Mouse (Mus musculus) ES-E14 (cell line): Measurements from ENCODE around the gene Adcy9. TPM values are rescaled to one million over a fixed set of nuclear protein-coding genes. Genes with fewer than 3 reads are reported as not detected.

ENCODE experiments used
- DNase-seq: peaks from one replicate; pipeline ENCODE4 v3.0.0-alpha.2; 2013; ENCODE audit warnings: low read depth, low spot score
- H3K27ac ChIP-seq: 2 replicates; pipeline ENCODE4 v1.5.1; 2012; ENCODE audit warnings: low read depth, mild to moderate bottlenecking, low read length, moderate library complexity, mixed read lengths; ENCODE audit not compliant: poor library complexity, insufficient read depth, severe bottlenecking
- H3K36me3 ChIP-seq: 2 replicates; pipeline ENCODE4 v1.6.1; 2012; ENCODE audit warnings: mild to moderate bottlenecking, low read length, moderate library complexity, mixed read lengths; ENCODE audit not compliant: control insufficient read depth, poor library complexity, insufficient read depth, severe bottlenecking
- H3K4me1 ChIP-seq, 2 experiments: fragments of 150-350 bp in 1 of 2; sonication (generic) in 1 of 2; 2 replicates each; pipeline ENCODE4 v1.6.1; 2012; ENCODE audit warnings: low read length in 2 of 2, mild to moderate bottlenecking in 1 of 2, mixed read lengths in 1 of 2; ENCODE audit not compliant: control insufficient read depth in 2 of 2, insufficient read depth in 2 of 2, poor library complexity in 1 of 2
- H3K4me3 ChIP-seq, 2 experiments: fragments of 150-350 bp in 1 of 2; sonication (generic) in 1 of 2; 2 replicates each; pipeline ENCODE4 v1.5.1; 2012; ENCODE audit warnings: low read length in 2 of 2, low read depth in 1 of 2, mild to moderate bottlenecking in 1 of 2, mixed read lengths in 1 of 2; ENCODE audit not compliant: insufficient read depth in 1 of 2, poor library complexity in 1 of 2, severe bottlenecking in 1 of 2
- H3K9ac ChIP-seq: 2 replicates; pipeline ENCODE4 v1.6.1; 2012; ENCODE audit warnings: low read depth, mild to moderate bottlenecking, low read length, mixed read lengths; ENCODE audit not compliant: poor library complexity, insufficient read depth, severe bottlenecking
- H3K9me3 ChIP-seq: fragments of 150-350 bp; sonication (generic); 2 replicates; pipeline ENCODE4 v1.6.1; 2012; ENCODE audit warnings: low read depth, mild to moderate bottlenecking, low read length; ENCODE audit not compliant: control insufficient read depth, insufficient read depth
- CHD2 ChIP-seq: IDR thresholded peaks from 2 replicates; pipeline ENCODE4 v1.6.1; 2014; ENCODE audit warnings: mild to moderate bottlenecking, low read depth, low read length, inconsistent platforms
- HCFC1 ChIP-seq: IDR thresholded peaks from 2 replicates; pipeline ENCODE4 v1.6.1; 2012; ENCODE audit warnings: low read length, inconsistent platforms, borderline replicate concordance; ENCODE audit not compliant: insufficient read depth
- MAFK ChIP-seq: IDR thresholded peaks from 2 replicates; pipeline ENCODE4 v1.6.1; 2014; ENCODE audit warnings: mild to moderate bottlenecking, low read depth, low read length, inconsistent platforms; ENCODE audit not compliant: insufficient read depth
- ZC3H11A ChIP-seq: IDR thresholded peaks from 2 replicates; pipeline ENCODE4 v1.6.1; 2012; ENCODE audit warnings: low read depth, mild to moderate bottlenecking, inconsistent platforms, low read length, borderline replicate concordance
- ZNF384 ChIP-seq: IDR thresholded peaks from 2 replicates; pipeline ENCODE4 v1.6.1; 2012; ENCODE audit warnings: low read depth, low read length, inconsistent platforms
- in situ Hi-C, 2 experiments: fragments of 600-800 bp; cut with MboI; formaldehyde crosslinking; loops; one replicate each; pipeline ENCODE4 v1.15.1; 2025; ENCODE audit warnings: low sequenced_read_pairs in 2 of 2, inconsistent platforms in 1 of 2; ENCODE audit not compliant: unreplicated experiment in 2 of 2
- total RNA-seq: library from RNA; depleted of rRNA; stranded (reverse); fragments of 300-350 nt; gene quantifications from 2 replicates; pipeline ENCODE4 v1.2.3, GENCODE M21; 2012

The Adcy9 gene
- total RNA-seq, 1 experiment, result 5.2 TPM

GRCm38 (mm10) chr16:4418072-4418471, 2.2 kb downstream of the Adcy9 start:
- Histone ChIP-seq H3K4me1 (peaks cover 0 to 6% of the 10 kb centered on the region in 2 experiments; a peak in 2 of 4 replicates), H3K4me3 (no peak overlapping the region), H3K36me3 (no peaks in the 10 kb centered on the region; the same call in 1 of the 2 replicates), H3K27ac (no peak overlapping the region), H3K9me3 (no peaks in the 10 kb centered on the region), H3K9ac (no peak overlapping the region)
- in situ Hi-C loops, result no loop called here
- no peak for DNase-seq
- no peak for TF ChIP-seq ZC3H11A
- no peak for TF ChIP-seq ZNF384
- TF ChIP-seq MAFK, result no peak
- no peak for TF ChIP-seq HCFC1
- no peak for TF ChIP-seq CHD2

DNA sequence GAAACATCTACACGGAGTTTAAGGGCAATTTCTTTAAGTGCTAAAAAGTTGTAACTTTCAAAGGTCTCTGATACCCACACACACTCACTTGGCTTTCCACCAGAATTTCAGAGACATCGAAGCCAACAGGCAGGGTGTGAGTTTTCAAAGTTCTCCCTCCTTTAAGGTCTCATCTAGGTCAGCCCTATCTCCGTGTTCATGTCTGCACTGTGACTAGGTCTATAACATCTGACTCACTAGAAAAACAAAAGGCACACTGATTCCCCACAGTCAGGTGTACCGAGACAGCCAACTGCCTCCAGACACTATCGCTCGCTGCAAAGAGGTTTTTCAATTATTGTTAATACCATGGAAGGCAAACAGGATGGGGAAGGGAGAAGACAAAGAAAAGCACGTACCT, 2.8 kb downstream of the Adcy9 start:
- H3K4me1 ChIP-seq, result peaks cover 0 to 6% of the 10 kb centered on the region in 2 experiments; a peak in 2 of 4 replicates
- H3K9ac ChIP-seq, result no peak overlapping the region
- DNase-seq, result no peak
- H3K36me3 ChIP-seq, result no peaks in the 10 kb centered on the region; the same call in 1 of the 2 replicates
- H3K4me3 ChIP-seq, result no peak overlapping the region
- no peaks in the 10 kb centered on the region for H3K9me3 ChIP-seq
- in situ Hi-C loops, result no loop called here
- no peak for TF ChIP-seq ZC3H11A
- no peak for TF ChIP-seq HCFC1
- H3K27ac ChIP-seq, result no peak overlapping the region

- H3K36me3 ChIP-seq, result no peaks in the 10 kb centered on the region; the same call in 1 of the 2 replicates
- peaks cover 0 to 6% of the 10 kb centered on the region in 2 experiments; a peak in 2 of 4 replicates for H3K4me1 ChIP-seq
- no peak overlapping the region for H3K4me3 ChIP-seq
- no peak overlapping the region for H3K27ac ChIP-seq
- no peak for DNase-seq
- TF ChIP-seq MAFK (no peak), CHD2 (no peak), HCFC1 (no peak), ZC3H11A (no peak), ZNF384 (no peak)
- in situ Hi-C loops, result no loop called here
- H3K9me3 ChIP-seq, result no peaks in the 10 kb centered on the region
- no peak overlapping the region for H3K9ac ChIP-seq
Measured at GRCm38 (mm10) chr16:4414881-4415585, 5.3 kb downstream of the Adcy9 start.

DNA sequence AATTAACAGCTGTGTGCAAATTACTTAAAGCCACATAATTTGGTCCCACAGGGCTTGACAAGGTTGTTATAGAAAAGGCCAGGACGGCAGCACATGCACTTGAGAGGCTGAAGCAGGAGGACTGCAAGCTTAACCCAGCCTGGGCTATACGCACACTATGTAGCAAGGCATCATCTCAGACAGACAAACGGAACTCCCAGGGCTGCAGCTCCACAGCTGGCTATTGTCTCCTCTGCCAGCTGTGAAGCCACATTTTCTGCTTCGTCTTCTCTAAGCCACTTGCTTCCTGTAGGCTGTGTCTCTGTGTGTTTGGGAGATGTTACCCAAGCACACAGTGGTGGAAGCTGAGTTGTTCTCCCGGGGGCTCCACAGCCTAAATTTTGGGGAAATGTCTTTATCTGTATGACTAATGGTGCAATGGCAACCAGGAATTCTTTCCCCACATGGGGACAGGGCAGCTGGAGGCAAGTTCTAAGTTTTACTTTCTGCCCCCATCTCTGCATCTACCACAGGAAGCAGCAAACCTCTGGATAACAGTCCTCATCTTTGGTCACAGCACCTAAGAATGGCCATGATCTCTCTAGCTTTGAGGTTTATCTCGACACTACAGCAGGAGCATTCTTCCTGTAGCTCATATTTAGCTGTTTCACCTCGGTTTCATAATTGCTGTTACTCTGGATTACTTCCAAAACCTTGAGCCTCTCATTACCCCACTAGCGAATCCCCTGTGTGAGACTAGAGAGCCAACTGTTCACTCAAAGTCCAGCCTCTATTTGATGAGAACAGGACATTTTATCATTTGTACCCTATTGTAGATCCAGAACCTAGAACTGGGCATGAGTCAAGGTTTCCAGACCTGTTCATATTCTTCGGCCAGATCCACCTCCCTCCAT, 6.1 kb downstream of the Adcy9 start:
- in situ Hi-C loops, result no loop called here
- DNase-seq, result no peak
- peaks cover 0 to 6% of the 10 kb centered on the region in 2 experiments; a peak in 2 of 4 replicates for H3K4me1 ChIP-seq
- H3K36me3 ChIP-seq, result no peaks in the 10 kb centered on the region; the same call in 1 of the 2 replicates
- TF ChIP-seq MAFK (no peak), ZC3H11A (no peak), CHD2 (no peak), HCFC1 (no peak), ZNF384 (no peak)
- no peak overlapping the region for H3K4me3 ChIP-seq
- no peak overlapping the region for H3K9ac ChIP-seq
- no peak overlapping the region for H3K27ac ChIP-seq
- H3K9me3 ChIP-seq, result no peaks in the 10 kb centered on the region
